Mouse (Mus musculus) heart, adult 11 months (tissue): ENCODE results near the gene Pola2.

Source experiments
- DNase-seq: peaks from one replicate; pipeline ENCODE4 v3.0.0; 2022

The Pola2 gene

DNA sequence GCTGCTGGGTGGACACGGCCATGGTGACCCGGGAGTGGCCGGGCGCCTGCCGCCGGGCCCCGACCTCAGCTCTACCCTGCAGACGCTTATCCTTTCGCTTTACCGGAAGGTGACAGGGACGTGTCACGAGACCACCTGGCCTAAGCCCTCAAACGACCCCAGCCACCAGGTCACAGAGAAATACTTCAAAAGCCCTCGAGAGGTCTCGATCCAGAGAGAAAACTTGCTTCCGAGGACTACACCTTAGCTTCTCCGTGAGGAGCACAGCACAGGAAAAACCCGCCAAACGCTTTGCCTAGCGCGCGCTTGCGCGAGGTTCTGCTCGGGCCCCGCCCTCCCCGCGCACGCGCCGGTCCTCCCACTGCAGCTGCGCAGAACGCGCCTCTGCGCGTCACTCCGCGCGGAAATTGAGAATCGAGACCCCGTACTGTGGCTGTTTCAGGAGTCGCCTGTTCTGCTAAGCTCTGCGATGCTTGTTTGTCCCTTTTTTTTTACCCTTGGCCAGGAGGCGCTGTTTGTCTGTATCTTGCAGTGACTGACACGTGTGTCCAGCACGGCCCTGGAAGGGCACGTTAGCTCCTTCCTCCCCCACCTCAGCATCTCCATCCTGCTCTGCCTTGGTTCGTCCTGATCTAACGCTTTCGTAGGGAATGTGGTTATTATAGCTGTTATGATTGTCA is at the start of gene Pola2:
Gene Pola2, minus strand, starts transcription at position 320 of the 680 bp plus-strand sequence.
- DNase-seq: peak; percentile 99

DNA sequence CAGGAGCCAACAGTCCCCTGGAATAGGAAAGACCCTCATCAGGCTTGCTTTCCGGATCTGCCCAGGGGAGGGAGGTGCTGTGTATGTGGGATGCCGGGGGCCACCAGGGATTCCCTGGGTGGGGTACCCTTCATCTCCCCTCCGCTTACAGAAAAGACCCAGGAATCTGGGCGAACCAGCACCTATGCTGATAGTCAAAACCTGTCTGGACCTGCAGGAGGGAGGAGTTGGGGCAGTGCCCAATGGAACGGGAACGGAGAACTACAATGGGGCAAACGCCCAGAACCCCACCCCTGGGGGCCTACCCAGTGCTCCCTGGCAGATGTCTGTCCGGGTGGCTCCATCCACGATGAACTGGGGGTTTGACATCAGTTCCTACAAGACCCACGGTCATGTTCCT is 49.7 kb upstream of the Pola2 start:
- DNase-seq: no peak

DNA sequence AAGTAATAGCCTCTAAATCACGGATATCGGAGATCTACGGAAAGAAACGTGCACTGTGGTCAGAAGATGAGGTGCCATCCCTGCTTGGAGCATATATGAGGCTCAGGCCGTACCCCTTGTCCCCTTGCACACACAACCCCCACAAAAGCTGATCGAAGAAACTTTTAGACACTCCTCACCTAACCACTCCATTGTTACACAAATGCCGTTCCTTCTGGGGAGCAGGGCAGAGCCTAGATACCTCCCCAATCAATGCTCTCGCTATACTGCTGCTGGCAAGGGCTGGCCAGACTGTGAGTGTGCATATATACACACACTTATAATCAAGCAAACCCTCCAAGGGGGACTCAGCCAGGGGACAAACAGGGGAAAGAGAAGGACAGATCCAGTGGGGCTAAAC is 45.1 kb upstream of the Pola2 start:
- no peak for DNase-seq

DNA sequence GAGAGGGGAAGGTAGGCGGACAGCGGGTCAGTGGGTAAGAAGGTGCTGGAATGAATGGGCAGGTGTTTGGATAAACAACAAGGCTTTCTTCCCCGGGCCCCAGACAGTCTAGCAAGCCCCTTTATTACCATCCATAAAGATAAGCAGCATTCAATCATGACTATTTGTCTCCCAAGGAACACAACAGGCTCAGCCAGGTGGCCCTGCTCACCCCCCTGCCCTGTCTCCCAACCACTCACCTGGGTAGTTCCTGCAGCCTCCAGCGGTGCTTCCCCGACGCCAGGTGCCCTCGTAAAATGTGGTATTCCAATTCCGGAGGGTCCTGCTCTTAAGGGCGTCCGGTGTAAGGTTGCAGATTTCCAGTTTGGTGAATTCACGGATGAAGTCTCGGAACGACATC is 43.0 kb upstream of the Pola2 start:
- DNase-seq: no peak

DNA sequence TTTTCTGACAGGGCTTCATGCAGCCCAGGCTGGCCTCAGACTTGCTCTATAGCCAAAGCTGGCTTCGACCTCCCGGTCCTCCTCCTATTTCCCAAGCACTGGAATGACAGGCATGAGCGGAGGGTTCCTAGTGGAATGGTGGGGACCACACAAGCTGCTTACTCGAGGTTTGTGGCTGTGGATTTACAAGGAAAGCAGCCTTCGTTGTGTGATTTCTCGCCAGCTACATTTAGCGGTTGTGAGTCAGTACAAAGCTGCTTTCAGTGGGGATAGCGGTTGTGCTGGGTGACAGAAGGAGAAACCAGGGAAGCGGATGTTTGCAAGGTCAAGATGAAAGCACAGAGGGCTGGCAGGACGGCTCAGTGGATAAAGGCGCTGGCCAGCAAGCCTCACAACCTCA is 41.5 kb upstream of the Pola2 start:
- DNase-seq: no peak

DNA sequence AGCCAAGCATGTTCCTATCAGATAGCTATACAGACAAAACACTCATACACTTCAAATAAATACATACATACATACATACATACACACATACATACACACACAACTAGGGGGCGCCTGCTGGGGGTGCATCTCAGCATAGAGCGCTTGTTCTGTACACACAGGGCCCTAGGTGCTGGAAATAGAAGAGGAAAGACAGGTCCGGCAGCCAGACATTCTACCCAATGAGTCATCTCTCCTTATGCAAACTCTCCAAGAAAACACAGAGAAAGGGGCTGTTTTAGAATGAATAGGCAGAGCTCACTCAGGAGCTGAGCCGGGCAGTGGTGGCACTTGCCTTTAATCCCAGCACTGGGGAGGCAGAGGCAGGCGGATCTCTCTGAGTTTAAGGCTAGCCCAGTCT is 36.0 kb upstream of the Pola2 start:
- no peak for DNase-seq

DNA sequence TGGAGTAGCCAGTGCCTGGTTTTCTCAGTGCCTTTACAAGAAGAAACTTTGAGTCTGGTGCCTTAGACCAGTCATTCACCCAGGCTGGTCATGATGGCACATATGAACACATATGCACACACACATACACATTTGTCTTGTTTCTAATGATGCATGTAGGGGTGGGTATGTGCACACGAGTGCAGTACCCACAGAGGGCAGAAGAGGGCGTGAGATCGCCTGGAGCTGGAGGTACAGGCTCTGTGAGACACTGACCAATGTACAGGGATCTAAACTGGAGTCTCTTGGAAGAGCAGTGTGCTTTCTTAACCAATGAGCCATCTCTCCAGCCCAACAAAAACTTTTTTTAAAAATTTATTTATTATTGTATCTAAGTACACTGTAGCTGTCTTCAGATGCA is 34.2 kb upstream of the Pola2 start:
- no peak for DNase-seq

DNA sequence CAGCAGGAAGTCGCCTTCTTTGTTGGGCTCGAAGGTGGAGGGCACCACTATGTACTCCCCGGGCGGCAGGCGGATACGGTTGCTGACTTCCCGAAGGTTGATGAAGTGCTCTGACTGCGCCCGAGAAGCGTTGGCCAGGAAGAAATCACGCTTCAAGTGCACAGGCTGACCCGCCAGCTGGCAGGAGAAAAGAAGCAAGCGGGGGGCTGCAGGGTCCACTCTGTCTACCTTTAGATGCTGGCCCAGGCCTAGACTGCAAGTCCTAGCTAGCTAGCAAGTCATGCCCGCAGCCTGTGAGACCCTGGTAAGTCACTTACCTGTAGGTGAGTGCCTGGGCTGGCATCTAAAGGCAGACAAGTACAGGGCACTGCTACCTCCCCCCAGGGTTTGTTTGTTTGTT is 30.7 kb upstream of the Pola2 start:
- no peak for DNase-seq

DNA sequence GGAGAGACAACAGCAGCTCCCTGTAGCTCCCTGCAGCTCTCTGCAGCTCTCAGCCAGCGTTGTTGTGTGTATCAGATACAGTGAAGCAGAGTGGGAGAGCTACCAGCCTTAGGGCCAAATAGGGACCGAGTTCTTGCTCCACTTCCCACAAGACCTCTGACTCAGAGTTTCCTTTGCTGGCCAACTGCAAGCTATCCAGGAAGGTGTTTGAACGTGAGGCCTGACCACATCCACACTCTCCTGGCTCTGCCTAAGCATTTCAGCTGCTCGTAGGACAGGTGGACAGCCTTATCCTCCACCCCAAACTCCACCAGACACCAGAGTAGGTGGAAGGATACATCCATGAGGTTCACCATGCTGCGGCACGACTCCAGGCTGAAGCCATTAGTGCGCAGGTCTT is 28.0 kb upstream of the Pola2 start:
- no peak for DNase-seq

DNA sequence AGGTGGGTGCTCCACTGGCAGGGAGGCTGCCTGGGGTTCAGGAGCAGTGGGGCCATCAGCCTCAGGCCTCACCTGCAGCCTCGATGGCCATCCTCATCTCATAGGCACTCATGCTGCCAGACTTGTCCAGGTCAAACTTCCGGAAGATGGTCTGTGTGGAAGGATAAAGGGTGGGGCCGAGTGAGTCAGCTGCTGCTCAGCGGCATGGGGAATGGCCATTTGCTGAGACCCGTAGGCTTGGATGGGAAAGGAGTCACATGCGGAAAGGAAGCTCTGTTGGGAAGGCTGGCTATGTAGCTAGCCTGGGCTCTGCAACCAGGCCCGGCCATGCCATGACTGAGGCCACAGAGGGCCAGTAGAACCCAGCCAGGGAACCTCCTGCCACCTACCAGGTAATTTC is 27.5 kb upstream of the Pola2 start:
- DNase-seq: no peak

DNA sequence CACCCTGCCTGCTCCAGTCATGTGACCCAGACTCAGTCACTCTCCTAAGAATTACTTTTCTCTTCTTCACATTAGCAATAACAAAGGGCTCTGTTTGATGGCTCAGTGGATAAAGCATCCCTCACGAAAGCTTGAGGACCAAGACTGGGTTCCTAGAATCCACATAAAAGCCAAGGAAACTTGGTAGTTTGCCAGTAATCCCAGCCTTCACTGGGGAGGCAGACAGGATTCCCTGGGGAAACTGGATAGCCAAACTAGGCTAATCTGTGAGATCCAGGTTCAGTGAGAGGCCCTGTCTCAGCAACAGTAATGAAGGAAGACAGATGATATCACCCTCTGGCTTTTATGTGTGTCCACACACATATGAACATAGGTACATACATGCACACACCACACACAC is 26.9 kb upstream of the Pola2 start:
- DNase-seq: no peak

DNA sequence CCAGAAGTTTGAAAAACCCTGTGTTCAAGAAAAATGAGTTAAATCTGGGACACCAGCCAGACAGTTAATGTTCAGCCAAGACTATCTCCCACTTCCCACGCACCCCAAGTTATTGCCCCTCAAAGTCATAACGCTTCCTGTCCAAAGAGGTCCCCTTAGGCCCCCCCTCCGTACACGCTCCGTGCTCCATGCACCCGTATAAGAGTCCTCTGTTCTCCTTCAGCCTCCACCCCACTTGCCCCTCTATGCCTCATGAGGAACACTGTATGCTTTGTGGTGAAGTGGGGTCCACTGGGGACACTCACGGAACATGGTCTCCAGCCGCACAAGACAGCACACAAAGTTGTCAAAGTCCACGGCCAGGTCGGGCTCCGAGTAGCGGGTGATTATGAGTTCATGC is 26.0 kb upstream of the Pola2 start:
- no peak for DNase-seq

DNA sequence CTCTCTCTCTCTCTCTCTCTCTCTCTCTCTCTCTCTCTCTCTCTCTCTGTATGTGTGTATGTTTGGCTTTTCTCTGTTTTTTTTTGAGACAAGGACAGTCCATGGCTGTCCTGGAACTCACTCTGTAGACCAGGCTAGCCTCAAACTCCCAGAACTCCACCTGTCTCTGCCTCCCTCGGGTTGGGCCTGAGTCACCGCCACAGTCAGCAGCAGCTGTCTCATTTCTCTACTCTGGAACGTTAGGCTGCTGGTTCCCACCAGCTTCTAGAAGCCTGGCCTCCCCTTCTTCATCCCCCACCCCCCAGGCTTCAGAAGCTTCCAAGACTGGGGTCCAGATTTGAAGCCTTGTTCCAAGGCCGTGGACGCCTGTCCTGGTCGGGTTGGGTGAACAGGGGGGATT is 25.6 kb upstream of the Pola2 start:
- DNase-seq: no peak

DNA sequence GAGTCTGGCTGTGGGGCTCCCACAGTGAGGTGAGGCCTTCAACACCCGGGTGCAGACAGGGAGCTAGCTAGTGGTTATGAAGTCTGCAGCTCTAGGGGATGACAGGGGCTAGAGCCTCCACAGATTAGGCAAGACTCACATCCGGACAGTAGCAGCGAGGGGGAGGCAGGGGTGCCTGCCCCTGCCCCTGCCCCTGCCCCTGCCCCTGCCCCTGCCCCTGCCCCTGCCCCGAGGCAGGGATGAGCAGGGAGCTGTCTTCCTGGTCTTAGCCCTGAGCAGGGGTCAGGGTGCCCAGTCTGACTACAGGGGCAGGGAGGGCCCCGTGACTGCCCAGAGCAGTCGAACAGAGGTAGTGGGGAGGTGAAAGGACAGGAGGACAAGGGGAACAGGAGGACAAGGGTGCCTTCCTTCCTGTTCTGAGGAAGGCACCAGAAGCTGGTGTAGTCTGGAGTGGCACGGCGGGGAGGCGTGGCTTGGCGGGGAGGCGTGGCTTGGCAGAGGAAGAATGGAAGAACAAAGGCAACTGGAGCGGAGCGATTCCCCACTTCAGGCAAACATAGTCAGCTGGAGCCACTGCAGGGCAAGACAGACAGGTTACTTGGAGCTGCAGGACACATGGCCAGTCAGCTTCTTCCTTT is 24.9 kb upstream of the Pola2 start:
- peak; percentile 95 for DNase-seq

DNA sequence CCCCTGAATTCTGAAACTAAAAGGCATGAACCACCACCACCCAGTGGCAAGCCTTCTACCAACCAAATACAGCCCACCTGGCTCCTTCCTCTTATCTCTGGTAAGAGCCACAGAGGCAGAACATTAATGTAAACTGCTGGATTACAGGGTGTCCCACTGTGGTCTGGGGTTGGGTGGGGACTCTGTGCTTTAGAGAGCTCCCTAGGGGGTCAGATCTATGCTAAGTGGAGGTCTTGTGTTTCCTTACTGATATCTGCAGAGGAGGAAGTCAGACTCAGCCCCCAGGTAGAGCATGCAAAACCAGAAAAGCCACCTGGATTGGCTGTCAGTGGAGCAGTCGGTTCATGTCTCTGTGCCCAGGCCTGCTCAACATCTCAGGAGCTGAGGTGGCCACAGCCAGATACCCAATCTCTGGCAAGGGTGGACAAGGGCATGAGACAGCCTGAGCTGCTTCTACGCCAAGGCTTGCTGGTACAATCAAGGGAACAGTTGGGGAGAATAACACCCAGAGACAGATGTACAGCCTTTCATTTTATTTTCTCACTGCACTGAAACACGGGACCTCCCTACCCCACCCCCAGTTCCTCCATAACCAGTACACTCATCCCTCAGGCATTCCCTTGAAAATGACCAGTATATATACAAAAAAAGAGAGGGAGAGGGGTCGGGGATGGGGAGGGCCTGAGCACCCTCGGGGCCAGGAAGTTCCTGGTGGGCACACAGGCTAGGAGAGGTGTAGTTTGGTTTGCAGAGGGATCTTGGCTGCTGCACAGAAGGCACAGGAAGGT is 24.2 kb upstream of the Pola2 start:
- no peak for DNase-seq

DNA sequence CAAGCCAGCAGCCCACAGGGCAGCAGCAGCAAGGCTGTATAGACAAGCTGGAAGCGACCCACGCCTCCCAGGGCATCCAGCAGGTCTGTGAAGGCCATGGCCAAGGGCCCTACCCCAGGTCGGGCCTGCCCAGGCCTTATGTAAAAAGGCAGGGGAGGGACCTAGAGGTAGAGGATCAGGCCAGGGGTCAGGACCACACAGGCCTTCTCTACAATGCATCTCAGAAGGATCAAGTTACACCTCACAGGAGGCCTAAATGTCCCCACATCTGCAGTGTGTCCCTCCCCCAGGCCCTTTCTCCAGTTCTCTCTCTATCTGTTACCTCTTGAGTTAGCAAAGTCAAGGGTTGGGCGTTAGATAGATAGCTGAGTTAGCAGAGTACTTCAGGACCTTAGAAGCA is 22.0 kb upstream of the Pola2 start, which contains the start of gene Slc22a20:
Gene Slc22a20, minus strand, starts transcription at position 101 of the 400 bp plus-strand sequence.
- no peak for DNase-seq

DNA sequence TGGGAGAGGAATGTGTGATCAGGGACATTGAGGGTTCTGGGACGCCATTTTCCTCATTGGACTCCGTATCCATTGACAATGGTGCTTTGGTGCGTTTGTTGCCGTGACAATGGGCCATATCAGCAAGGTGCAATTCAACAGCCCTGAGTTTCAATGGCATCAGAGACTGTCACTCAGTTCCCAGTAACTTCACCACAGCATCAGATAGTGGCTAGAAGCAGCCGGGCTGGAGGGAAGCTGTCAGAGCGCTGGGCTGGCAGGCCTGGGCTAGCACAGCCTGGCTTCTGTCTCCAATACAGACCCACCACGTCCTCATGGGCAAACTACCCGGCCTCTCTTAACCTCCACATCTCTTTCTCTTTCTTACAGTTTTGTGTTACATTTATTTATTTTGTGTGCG is 16.5 kb upstream of the Pola2 start:
- DNase-seq: no peak

DNA sequence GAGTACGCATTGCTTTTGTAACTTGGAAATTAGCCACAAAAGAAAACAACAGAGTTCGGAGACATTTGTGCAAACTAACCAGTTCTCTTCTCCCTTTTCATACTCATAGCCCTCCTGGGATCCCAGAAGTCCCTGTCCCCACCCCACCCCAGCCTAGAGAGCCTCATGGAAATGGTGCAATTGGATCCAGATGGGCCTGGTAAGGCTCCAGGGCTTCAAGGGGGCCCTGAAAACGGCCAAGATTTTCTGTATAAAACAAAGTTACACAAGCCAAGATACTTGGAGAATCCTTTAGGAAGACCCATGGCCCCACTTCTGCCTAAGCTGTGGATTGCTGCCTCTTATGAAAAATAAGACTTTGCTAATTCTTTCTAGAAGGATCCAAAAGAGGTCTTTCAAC is 13.7 kb upstream of the Pola2 start:
- peak; percentile 94 for DNase-seq

DNA sequence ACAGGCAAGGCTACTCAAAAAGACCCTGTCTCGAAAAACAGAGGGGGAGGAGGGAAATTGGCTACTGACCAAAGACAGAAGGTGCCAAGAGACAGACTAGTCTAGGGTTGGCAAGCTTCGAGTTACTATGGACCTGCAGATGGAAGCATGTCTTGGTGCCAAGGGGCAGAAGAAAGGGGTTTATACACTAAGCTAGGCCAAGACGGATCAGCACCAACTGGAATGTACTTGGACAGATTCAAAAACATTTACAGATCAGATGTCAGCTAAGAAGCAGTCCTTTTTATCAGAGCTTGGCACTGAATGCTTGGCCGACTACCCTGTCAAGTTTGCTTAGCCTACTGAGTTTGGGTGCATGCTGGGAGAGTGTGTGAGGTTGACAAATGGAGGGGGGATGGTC is 11.7 kb upstream of the Pola2 start:
- DNase-seq: no peak

DNA sequence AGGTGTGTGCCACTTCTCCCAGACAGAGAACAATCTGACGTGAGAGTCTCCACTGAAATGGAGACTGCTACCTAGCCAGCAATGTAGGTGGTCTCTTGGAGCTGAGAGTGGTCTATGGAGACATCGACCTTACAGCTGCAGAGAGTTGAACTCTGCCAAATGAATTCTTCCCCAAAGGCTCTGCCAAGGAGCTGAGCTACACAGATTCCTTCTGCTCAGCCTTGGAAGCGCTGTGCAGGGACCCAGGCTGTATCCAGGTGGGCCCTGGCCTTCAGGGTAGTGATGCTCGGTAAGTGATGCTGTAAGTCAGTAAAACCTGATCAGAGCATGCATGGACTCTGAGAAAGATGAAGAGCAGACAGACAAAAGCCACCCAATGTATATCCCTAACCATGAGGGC is 11.1 kb upstream of the Pola2 start:
- no peak for DNase-seq

DNA sequence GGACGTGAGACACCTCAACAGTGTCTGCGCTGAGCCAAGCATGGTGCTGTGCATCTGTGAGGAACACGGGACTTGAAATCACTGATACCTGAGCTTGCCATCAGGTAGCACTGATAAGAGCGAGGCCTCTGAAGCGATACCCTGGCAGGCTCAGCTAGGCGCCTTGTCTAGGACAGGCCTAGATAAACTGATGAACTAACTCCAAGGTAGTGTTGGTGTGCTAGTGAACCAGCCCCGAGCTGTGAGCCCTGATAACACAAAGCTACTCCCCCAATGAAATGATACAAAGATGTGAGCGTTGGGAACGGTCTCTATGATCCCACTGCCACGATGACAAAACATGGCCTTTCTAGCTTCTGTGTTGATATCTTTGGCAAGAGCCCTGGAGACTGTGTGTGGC is 3.7 kb upstream of the Pola2 start:
- no peak for DNase-seq

DNA sequence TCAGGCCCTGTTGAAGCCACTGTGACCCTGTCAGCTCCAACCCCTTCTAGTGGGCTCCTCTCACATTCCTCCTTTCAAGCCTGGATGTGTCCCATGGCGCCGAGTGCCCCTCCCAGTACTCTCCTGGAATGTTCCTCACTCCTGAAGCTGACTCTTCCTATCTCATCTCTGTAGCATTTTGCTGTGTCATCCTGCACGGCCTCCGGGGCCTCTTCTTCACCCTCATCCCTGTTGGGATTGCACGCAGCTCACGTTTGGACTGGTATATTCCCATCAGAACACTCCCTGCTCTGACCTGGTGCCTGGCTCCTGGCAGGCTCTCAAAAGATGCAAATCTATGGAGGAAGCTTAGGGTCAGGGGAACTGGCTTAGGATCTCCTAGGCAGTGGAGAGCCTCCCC is 2.8 kb upstream of the Pola2 start:
- peak; percentile 85 for DNase-seq

DNA sequence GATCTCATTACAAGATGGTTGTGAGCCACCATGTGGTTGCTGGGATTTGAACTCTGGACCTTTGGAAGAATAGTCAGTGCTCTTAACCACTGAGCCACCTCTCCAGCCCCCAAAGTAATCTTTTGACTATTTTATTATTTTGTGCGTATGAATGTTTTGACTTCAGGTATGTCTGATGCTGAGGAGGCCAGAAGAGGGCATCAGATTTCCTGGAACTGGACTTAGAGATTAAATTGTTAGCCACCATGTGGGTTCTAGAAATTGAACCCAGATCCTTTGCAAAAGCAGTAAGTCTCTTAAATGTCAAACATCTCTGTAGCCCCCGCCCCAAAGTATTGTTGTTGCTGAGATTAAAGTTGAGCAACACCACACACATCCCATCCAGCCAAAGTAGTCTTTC is 1.9 kb upstream of the Pola2 start:
- DNase-seq: no peak

DNA sequence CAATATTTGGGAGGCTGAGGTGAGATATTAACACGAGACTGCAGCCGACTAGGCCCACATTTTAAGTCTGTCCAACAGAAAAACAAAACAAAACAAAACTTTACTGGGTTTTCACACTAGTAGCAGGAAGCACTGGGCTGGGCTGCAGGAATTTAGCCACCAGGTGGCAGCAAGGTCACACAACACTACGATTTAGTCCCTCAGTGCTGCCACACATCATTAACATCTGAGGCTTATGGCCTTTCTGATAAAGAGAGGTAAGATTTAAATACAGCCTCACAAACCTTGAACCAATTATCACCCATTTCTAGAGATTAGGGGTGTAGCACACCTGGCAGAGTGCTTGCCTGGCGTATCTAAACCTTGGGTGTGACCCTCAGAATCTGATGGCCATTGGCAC is 1.3 kb upstream of the Pola2 start:
- DNase-seq: peak; percentile 92
